Mouse (Mus musculus) heart, embryonic 11.5 days (tissue): ENCODE results near the gene Alox5. TPM values are rescaled to one million over a fixed set of nuclear protein-coding genes. Genes with fewer than 3 reads are reported as not detected.

Experiments used
- ATAC-seq: fragments of 200-750 bp; cut with Nextera tagmentation; replicated peaks from 2 replicates; pipeline ENCODE4 v1.8.0; 2017; ENCODE audit warnings: moderate library complexity; ENCODE audit not compliant: insufficient number of reproducible peaks, low FRiP score, low TSS enrichment
- H3K27ac ChIP-seq: fragments of 300-500 bp; sonication (generic); 2 replicates; pipeline ENCODE4 v1.5.1; 2014; ENCODE audit warnings: mild to moderate bottlenecking, low read depth, low read length
- H3K27me3 ChIP-seq: fragments of 300-500 bp; sonication (generic); 2 replicates; pipeline ENCODE4 v1.6.1; 2014; ENCODE audit warnings: mild to moderate bottlenecking, low read length, mixed read lengths; ENCODE audit not compliant: control insufficient read depth, insufficient read depth
- H3K36me3 ChIP-seq: fragments of 300-500 bp; sonication (generic); 2 replicates; pipeline ENCODE4 v1.6.1; 2014; ENCODE audit warnings: mild to moderate bottlenecking, low read length, moderate library complexity, mixed read lengths; ENCODE audit not compliant: control insufficient read depth, insufficient read depth
- H3K4me1 ChIP-seq: fragments of 300-500 bp; sonication (generic); 2 replicates; pipeline ENCODE4 v1.6.1; 2014; ENCODE audit warnings: low read length; ENCODE audit not compliant: control insufficient read depth, insufficient read depth
- H3K4me2 ChIP-seq: fragments of 300-500 bp; sonication (generic); 2 replicates; pipeline ENCODE4 v1.6.1; 2014; ENCODE audit warnings: mild to moderate bottlenecking, moderate library complexity
- H3K4me3 ChIP-seq: fragments of 300-500 bp; sonication (generic); 2 replicates; pipeline ENCODE4 v1.5.1; 2014; ENCODE audit warnings: low read depth, low read length
- H3K9ac ChIP-seq: fragments of 300-500 bp; sonication (generic); 2 replicates; pipeline ENCODE4 v1.6.1; 2014; ENCODE audit warnings: mild to moderate bottlenecking, low read depth, low read length, moderate library complexity
- H3K9me3 ChIP-seq: fragments of 300-500 bp; sonication (generic); replicated peaks from 2 replicates; pipeline ENCODE4 v1.6.1; 2016; ENCODE audit warnings: low read length; ENCODE audit not compliant: control insufficient read depth
- WGBS: fragments of 180-500 bp; shearing (Covaris S2); extraction: QIAGEN DNeasy Blood & Tissue Kit; methylation state at CpG from one replicate; pipeline ENCODE4 v1.1.7; 2014; ENCODE audit not compliant: insufficient replicate concordance; 5-methylcytosine and 5-hydroxymethylcytosine counted together
- polyA plus RNA-seq: library from polyadenylated mRNA; unstranded; fragments of >200 nt; fragmentation: Nextera tagmentation; extraction: Ambion mirVana; gene quantifications from 2 replicates; pipeline ENCODE4 v1.2.1, GENCODE M21; 2014

The Alox5 gene
- polyA plus RNA-seq, 1 experiment from 2014 or later, result 2.7 TPM

DNA sequence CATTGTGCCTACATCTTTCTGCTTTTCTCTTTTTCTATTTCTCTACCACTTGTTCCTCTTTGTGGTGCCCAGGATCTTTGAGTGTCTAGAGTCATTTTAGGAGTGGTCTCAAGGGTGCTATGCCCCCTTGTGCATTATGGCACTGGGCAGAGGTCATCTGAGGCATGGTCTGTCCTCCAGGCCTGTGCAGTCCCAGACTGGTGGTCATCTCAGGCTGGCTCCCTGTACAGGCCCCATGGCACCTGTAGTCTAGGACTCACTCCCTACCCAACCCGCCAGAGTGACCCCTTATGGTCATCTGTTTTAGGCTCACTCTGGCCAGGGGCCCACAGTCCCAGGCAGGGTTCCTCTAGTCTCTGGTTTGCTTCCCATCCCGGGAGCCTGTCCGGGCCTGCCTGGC is 89.5 kb downstream of the Alox5 start:
- Histone ChIP-seq H3K36me3 (no peaks in the 10 kb centered on the region), H3K4me1 (0 out of 2 replicates have a peak, but pooled peaks cover 3% of the 10 kb centered on the region), H3K9ac (no peak overlapping the region), H3K4me3 (no peak overlapping the region), H3K4me2 (no peak overlapping the region), H3K27me3 (no peaks in the 10 kb centered on the region), H3K9me3 (no peaks in the 10 kb centered on the region), H3K27ac (no peak overlapping the region)
- no peak for ATAC-seq
- WGBS, result 85% methylated on average over 3 of the region's 3 CpGs

DNA sequence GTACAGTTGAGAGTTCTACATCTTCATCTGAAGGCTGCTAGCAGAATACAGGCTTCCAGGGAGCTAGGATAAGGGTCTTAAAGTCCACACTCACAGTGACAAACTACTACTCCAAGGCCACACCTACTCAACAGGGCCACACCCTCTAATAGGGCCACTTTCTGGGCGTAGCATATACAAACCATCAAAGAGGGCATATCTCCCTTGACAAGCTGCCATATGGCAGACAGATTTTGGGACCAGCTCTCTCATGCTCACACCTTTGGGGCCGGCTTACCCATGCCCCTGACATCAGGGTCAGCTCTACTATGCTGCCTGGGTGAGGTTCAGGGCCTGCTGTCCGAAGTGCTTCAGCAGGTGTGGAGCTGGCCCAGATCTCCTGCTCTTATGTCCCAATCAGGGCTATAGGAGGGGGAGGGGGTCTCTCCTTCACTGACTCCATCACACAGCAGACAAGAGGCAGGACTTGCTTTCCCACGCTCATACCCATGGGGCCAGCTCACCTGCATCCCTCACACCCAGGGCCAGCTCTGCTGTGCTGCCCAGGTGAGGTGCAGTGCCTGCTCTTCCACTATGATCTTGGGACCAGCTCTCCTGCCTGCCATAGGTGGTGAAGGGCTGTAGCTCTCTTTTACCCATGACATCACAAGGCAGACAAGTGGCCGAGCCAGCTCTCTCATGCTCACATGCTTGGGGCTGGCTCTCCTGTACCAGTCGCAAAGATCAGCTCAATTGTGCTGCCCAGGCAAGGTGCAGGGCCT is 90.6 kb downstream of the Alox5 start:
- Histone ChIP-seq H3K9me3 (no peaks in the 10 kb centered on the region), H3K9ac (no peak overlapping the region), H3K27me3 (no peaks in the 10 kb centered on the region), H3K4me2 (no peak overlapping the region), H3K36me3 (no peaks in the 10 kb centered on the region), H3K4me1 (0 out of 2 replicates have a peak, but pooled peaks cover 3% of the 10 kb centered on the region), H3K4me3 (no peak overlapping the region), H3K27ac (no peak overlapping the region)
- peak; percentile 79 for ATAC-seq
- WGBS, result 82% methylated on average over 6 of the region's 6 CpGs

DNA sequence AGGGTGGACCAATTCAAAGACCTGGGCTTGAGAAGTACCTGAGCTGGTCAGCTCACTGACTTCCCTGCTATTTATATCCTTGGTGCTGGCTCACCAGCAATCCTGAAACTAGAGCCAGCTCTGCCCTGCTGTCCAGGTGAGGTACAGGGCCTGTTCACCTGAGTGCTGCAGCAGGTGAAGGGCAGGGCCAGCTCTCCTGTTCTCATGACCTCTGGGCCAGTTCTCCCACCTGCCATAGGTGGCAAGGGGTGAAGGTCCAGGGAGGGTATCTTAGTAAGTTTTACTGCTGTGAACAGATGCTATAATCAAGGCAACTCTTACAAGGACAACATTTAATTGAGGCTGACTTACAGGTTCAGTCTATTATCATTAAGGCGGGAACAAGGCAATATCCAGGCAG is 91.2 kb downstream of the Alox5 start:
- no peak overlapping the region for H3K4me2 ChIP-seq
- ATAC-seq, result no peak
- H3K27ac ChIP-seq, result no peak overlapping the region
- H3K9ac ChIP-seq, result no peak overlapping the region
- H3K9me3 ChIP-seq, result no peaks in the 10 kb centered on the region
- 83% methylated on average over 1 of the region's 1 CpGs for WGBS
- no peaks in the 10 kb centered on the region for H3K27me3 ChIP-seq
- H3K4me1 ChIP-seq, result 0 out of 2 replicates have a peak, but pooled peaks cover 3% of the 10 kb centered on the region
- no peaks in the 10 kb centered on the region for H3K36me3 ChIP-seq
- no peak overlapping the region for H3K4me3 ChIP-seq

DNA sequence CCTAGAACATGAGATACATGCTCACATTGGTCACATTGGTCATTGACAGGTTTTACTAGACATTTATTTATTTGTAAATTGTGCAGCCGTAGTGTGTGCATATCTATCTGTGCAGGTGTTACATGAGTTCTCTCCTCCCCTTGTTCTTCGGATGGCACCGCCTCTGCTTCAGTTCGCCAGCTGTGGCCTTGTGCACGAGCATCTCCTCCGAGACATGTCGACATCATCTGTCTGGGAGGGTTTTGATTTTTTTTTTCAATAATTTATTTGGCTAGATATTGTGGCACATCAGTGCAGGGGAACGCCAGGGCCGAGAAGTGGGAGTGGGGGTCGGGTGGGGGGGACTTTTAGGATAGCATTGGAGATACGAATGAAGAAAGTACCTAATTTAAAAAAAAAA is 93.0 kb downstream of the Alox5 start:
- H3K27me3 ChIP-seq, result no peaks in the 10 kb centered on the region
- no peak overlapping the region for H3K9ac ChIP-seq
- H3K4me1 ChIP-seq, result no peaks in the 10 kb centered on the region
- no peaks in the 10 kb centered on the region for H3K36me3 ChIP-seq
- H3K4me2 ChIP-seq, result no peak overlapping the region
- H3K4me3 ChIP-seq, result no peak overlapping the region
- WGBS, result 80% methylated on average over 11 of the region's 11 CpGs
- no peak for ATAC-seq
- no peak overlapping the region for H3K27ac ChIP-seq
- no peaks in the 10 kb centered on the region for H3K9me3 ChIP-seq

DNA sequence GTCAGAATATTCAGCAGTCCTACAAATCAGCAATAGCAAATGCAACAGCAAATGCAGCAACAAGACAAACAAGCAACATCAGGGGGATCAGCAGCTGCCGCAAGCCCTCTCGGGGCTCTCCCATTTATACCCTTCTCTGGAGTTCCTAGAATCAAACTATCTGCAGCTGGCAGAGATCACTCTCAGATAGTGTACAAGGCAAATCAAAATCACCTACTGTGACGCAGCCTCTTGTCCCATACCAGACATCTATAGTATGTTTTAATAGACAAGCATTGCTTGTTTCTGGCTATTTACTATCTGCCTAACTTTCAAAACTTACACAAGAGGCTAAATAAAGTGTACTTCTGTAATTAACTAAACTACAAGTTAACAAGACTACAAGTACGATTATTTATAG is 99.0 kb downstream of the Alox5 start:
- 84% methylated on average over 4 of the region's 4 CpGs for WGBS
- no peak overlapping the region for H3K9ac ChIP-seq
- no peaks in the 10 kb centered on the region for H3K9me3 ChIP-seq

DNA sequence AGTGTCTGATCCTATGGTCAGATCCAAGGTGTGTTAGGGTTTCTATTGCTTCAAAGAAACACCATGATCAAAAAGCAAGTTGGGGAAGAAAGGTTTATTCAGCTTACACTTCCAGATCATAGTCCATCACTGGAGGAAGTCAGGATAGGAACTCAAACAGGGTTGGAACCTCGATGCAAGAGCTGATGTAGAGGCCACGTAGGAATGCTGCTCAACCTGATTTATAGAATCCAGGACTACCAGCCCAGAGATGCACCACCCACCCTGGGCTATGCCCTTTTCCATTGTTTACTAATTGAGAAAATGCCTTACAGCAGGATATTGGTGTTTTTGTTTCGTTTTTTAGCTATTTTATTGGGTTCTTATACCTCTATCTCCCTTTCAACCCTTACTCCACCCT is 99.5 kb downstream of the Alox5 start:
- no peak overlapping the region for H3K4me2 ChIP-seq
- no peak for ATAC-seq

More for the DNA sequence above, 99.0 kb downstream of the Alox5 start:
- Histone ChIP-seq H3K27ac (no peak overlapping the region), H3K4me3 (no peak overlapping the region), H3K36me3 (no peaks in the 10 kb centered on the region), H3K4me2 (no peak overlapping the region), H3K27me3 (no peaks in the 10 kb centered on the region), H3K4me1 (no peaks in the 10 kb centered on the region)
- ATAC-seq, result no peak

More for the DNA sequence above, 99.5 kb downstream of the Alox5 start:
- H3K9ac ChIP-seq, result no peak overlapping the region
- no peak overlapping the region for H3K27ac ChIP-seq
- H3K27me3 ChIP-seq, result no peaks in the 10 kb centered on the region
- WGBS, result 86% methylated on average over 3 of the region's 3 CpGs
- H3K9me3 ChIP-seq, result no peaks in the 10 kb centered on the region
- H3K36me3 ChIP-seq, result no peaks in the 10 kb centered on the region
- H3K4me1 ChIP-seq, result no peaks in the 10 kb centered on the region
- H3K4me3 ChIP-seq, result no peak overlapping the region

Other genes starting within 250 kb of the Alox5 start
- 4.5 and 6.3 TPM in 2 replicates for gene Zfand4, start 197.0 kb downstream of the Alox5 start, polyA plus RNA-seq
- gene March8, start 123.2 kb downstream of the Alox5 start, polyA plus RNA-seq, result 25.2 and 31.9 TPM in 2 replicates
- not detected in 2 replicates for gene Olfr211, start 27.9 kb upstream of the Alox5 start, polyA plus RNA-seq
- 0.17 TPM in 1 of 2 replicates, not detected in the other for gene Olfr212, start 45.3 kb upstream of the Alox5 start, polyA plus RNA-seq
- gene Olfr213, start 77.3 kb upstream of the Alox5 start, polyA plus RNA-seq, result not detected in 2 replicates
- 0.39 TPM in 2 replicates for gene Gm5580, start 90.0 kb upstream of the Alox5 start, polyA plus RNA-seq
- not detected in 2 replicates for gene Olfr214, start 93.1 kb upstream of the Alox5 start, polyA plus RNA-seq
- gene Olfr215, start 123.0 kb upstream of the Alox5 start, polyA plus RNA-seq, result not detected in 2 replicates
- gene Zfp422, start 167.8 kb upstream of the Alox5 start, polyA plus RNA-seq, result 104 and 106 TPM in 2 replicates
- 4.1 and 5.9 TPM in 2 replicates for gene Depp1, start 189.4 kb upstream of the Alox5 start, polyA plus RNA-seq
- gene Rassf4, start 212.8 kb upstream of the Alox5 start, polyA plus RNA-seq, result 5.7 and 6.9 TPM in 2 replicates